Mouse (Mus musculus): ENCODE measurements around the gene Gmpr2.

The Gmpr2 gene

GRCm38 (mm10) chr14:55671833-55672740 is at the start of gene Gmpr2, which contains the start of gene Nedd8:
Gene Gmpr2 (plus strand): TSS chr14:55671941.
Gene Nedd8 (minus strand): TSS chr14:55672124.
- peak; percentile 83 to 85 for DNase-seq (ENCODE audit: low read depth in 2 of 2, low spot score in 2 of 2)

- no peak for DNase-seq (ENCODE audit: low read depth in 2 of 2, low spot score in 2 of 2)
These were observed 43.5 kb upstream of the Gmpr2 start for GRCm38 (mm10) chr14:55628077-55628827.

DNA sequence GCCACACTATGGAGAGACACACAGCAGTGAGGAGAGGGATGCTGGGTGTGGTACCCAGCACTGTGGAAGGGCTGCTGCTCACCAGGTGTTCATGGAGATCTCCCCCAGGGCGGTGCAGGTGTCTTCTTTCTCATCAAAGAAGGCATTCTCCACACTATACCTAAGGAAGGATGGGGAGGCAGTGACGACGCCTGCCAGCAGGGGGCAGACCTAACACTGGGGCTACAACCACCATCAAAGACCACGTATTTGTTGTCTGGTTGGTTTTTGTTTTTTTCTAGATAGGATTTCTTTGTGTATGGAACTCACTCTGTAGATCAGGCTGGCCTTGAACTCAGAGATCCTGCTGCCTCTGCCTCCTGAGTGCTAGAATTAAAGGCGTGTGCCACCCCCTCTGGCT is 42.4 kb upstream of the Gmpr2 start:
- DNase-seq (ENCODE audit: low read depth in 2 of 2, low spot score in 2 of 2): peak; percentile 76 to 87

- no peak for DNase-seq (ENCODE audit: low read depth in 2 of 2, low spot score in 2 of 2)
These were observed 36.7 kb upstream of the Gmpr2 start for GRCm38 (mm10) chr14:55634874-55635522.

- peak; percentile 76 to 82 for DNase-seq (ENCODE audit: low read depth in 2 of 2, low spot score in 2 of 2)
These were observed 36.2 kb upstream of the Gmpr2 start, which contains the start of gene Ipo4 for GRCm38 (mm10) chr14:55635523-55636007. Gene Ipo4 (minus strand): TSS chr14:55635957.

DNA sequence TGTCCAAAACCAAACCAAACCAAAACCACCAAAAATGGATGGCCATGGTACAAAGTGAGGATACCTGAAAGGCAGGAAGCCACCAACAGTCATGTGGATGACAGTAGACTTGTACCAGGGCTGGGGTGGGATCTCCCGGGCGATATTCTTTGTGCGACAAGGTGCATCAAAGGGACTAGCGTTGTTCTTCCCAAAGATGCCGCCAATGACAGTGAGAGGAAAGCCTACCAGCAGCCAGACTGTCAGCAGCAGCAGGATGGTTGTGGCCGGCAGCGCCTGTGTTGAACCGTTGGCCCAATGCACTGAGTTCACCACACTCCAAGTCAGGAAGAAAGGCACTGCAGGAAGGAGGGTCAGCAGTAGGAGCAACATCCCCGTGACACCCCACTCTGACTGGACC is 33.9 kb upstream of the Gmpr2 start, which contains the start of gene Gm49378:
Gene Gm49378, minus strand, starts transcription at position 101 of the 400 bp plus-strand sequence.
- DNase-seq (ENCODE audit: low read depth in 2 of 2, low spot score in 2 of 2): no peak

DNA sequence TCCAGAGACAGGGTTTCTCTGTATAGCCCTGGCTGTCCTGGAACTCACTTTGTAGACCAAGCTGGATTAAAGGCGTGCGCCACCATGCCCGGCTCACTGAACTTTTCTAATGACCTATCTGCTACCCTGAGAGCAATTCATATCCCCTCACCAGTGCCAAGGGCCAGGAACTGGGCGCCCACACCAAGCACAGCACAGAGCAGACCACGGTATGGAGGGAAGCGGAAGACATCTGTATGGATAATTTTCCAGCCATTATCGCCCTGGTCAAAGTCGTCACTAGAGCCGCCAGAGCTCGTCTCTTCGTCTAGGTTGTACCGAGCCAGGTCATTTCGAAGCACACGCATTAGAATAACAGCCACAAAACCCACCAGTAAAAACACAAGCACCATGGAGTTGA is 30.9 kb upstream of the Gmpr2 start:
- DNase-seq (ENCODE audit: low read depth in 2 of 2, low spot score in 2 of 2): no peak

DNA sequence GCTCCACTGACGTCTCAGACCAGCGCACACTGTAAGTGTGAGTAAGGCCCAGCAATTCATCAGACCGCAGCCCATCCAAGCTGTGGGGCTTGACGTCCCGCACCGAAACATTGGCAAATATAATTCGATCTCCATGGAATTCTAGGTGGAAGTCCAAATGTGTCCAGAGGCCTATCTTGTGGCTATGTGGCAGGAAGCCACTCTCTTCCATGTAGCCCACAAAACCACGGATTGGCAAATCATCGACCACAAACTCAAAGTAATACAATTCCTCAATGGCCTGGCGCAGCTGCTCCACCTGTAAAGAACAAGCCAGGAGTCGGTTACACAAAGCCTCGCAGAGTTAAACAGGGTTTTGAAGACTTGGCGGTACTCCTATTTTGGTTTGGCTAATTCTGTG is 30.4 kb upstream of the Gmpr2 start:
- no peak for DNase-seq (ENCODE audit: low read depth in 2 of 2, low spot score in 2 of 2)

DNA sequence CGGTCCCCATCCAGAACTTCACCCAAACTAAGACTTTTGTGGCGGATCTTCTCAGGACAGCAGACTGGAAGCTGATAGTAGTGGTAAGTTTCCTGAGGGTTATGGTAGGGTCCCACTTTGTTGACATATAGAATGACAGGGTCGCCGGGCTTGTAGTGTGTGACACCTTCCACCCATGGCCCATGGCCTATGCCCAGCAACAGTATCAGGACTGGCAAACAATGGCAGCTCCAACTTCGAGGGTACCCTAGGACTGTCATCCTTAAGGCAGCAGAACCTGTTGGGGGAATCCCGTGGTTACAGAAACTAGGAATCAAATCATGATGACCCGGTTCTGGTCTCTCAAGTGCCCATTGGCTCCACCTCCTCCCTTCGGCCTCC is 29.1 kb upstream of the Gmpr2 start:
- no peak for DNase-seq (ENCODE audit: low read depth in 2 of 2, low spot score in 2 of 2)

DNA sequence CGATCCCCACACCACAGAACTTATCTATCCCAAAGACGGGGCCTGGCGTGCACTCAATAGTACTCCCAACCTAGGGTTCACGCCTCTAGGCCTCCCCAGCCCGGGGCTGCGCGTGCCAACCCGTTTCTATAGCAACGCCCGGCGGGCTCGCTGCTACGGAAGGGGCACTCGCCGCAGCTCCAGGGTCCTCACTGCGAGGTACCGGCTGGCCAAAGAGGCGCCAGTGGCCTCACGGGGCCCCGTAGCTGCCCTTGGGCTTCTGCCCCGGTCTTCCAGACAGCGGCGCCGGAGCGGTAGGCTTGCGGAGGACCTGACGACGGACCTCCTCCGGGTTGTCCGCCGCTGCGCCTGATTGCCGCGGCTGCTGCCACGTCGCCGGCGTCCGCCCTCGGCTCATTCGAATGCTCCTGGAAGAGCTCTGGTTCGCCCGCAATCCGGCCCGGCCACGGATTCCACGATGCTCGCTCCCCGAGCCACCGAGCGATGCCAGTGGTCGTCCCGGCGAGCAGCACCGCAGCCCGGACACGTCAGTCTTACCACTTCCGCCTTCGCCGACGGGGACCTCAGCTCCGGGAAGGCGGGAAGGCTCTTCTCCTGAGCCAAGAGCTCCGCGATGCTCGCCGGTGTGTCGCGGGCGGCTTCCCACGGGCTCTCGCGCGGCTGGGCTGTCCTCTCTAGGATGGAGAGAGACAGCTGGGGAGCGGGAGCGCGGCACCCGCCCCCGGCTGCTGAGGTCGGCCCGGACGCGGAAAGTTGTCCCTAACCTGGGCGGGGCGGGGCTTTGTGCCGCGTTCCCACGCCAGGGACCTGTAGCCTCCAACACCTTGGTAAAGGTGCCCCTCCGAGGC is 28.5 kb upstream of the Gmpr2 start, which contains the start of gene Tm9sf1:
Gene Tm9sf1, minus strand, starts transcription at position 747 of the 848 bp plus-strand sequence.
- peak; percentile 71 to 76 for DNase-seq (ENCODE audit: low read depth in 2 of 2, low spot score in 2 of 2)

GRCm38 (mm10) chr14:55644261-55644888 is 27.4 kb upstream of the Gmpr2 start:
- DNase-seq (ENCODE audit: low read depth in 2 of 2, low spot score in 2 of 2): peak; percentile 13 to 35

DNA sequence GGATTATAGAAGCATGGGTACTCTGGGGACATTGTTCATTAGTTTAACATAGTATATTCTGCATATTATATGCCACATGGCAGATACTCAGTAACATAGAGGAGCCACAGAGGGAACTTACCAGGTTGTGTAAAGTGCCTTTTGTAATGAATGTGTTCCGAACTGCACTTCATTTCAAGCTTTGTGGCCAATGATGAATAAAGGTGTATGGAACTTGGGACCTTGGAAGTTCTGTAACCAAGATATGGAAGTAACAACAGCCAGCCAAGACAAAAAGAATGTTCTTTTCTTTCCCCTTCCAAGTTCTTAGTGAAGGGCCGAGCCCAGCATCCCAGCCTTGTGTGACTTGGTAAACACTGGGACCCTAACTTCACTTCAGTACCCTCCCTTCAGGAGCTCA is 21.9 kb upstream of the Gmpr2 start, which contains the start of gene Tssk4:
Gene Tssk4, plus strand, starts transcription at position 301 of the 400 bp plus-strand sequence.
- DNase-seq (ENCODE audit: low read depth in 2 of 2, low spot score in 2 of 2): no peak

- DNase-seq (ENCODE audit: low read depth in 2 of 2, low spot score in 2 of 2): no peak
These were observed 20.2 kb upstream of the Gmpr2 start for GRCm38 (mm10) chr14:55651528-55651927.

GRCm38 (mm10) chr14:55656935-55657334 is 14.8 kb upstream of the Gmpr2 start:
- no peak for DNase-seq (ENCODE audit: low read depth in 2 of 2, low spot score in 2 of 2)

GRCm38 (mm10) chr14:55658011-55658410 is 13.7 kb upstream of the Gmpr2 start:
- no peak for DNase-seq (ENCODE audit: low read depth in 2 of 2, low spot score in 2 of 2)

DNA sequence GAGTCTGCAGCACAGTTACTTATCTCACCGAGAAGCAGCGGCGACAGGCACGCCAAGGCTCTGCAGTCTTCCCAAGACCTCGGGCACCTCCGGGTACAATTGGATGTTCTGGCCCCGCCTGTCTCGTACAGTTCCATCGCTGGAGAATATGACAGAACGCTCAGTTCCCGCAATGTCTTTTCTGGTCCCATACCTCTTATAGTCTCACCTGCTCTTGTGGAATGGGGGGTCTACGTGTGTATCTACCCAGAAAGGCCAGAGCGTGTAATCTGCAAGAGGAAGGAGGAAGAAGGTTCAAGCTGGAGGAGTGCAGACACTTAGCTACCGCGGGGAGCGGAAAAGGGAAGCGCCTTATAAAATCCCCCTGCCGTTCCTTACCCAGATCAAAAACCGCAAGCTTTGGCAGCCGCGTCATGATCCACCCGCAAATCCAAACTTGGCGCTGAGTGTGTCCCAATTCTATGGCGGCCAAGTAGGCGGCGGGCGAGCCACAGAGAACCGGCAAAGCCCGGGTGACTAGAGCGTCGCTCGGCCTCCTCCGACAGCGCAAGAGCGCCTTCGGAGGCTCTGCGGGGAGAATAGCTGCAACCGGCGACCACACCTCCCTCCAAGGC is 11.7 kb upstream of the Gmpr2 start, which contains the start of gene Mdp1:
Gene Mdp1, minus strand, starts transcription at position 549 of the 614 bp plus-strand sequence.
- peak; percentile 66 to 70 for DNase-seq (ENCODE audit: low read depth in 2 of 2, low spot score in 2 of 2)

DNA sequence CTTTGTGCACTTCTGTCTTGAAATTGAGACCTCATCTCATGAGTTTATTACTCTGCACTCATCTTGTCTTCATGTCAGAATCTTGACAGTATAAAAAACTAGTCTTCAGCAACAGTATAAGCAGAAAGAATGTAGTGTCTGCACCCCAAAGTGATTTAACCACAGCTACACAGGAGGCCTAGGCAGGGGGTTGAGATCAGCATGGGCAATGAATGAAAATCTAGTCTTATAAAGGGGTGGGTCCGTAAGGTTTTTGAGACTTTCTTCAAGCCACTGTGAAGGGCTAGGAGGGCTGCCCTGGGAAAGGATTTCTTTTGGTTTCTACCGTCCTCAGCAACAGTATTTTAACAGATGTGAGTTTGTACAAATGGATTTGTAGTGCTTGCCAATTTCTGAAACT is 11.1 kb upstream of the Gmpr2 start:
- DNase-seq (ENCODE audit: low read depth in 2 of 2, low spot score in 2 of 2): no peak

GRCm38 (mm10) chr14:55671486-55671832 is 282 bp upstream of the Gmpr2 start:
- no peak for DNase-seq (ENCODE audit: low read depth in 2 of 2, low spot score in 2 of 2)

- DNase-seq (ENCODE audit: low read depth in 2 of 2, low spot score in 2 of 2): no peak
These were observed 960 bp downstream of the Gmpr2 start for GRCm38 (mm10) chr14:55672741-55673060.
